Mouse (Mus musculus): Measurements from ENCODE around the gene Ugt1a10. TPM values are rescaled to one million over a fixed set of nuclear protein-coding genes. Genes with fewer than 3 reads are reported as not detected.

Gene Ugt1a10
- polyA plus RNA-seq, 1 experiment from 2014 or later: not detected

DNA sequence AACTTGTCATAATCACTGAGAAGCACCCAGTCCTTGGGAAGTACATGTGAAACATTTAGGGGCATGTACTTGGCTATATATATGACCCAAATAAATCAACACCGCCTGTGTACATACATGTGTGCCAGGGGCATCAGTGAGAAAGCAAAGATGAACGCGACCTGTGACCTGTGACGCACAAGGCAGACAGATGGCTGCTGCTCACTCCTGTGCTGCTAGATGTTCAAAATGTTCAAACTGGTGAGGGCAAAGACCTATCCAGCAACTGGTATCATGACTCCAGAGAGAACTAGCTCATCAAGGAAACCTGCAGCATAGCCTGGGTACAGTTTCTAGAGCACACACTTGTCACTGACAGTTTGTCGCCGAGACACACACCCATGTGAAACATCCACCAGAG lies 212.3 kb downstream of the Ugt1a10 start:
- WGBS: 92% methylated on average over 6 of the region's 6 CpGs
- Histone ChIP-seq H3K9me3 (peaks cover 60% of the 10 kb centered on the region), H3K4me1 (no peaks in the 10 kb centered on the region), H3K27me3 (replicated peaks; ENCODE audit: low read depth, poor library complexity, severe bottlenecking) (no peaks in the 10 kb centered on the region), H3K4me3 (no peak overlapping the region), H3K27ac (replicated peaks) (no peak overlapping the region), H3K36me3 (replicated peaks) (peaks cover 97% of the 10 kb centered on the region)
- DNase-seq (ENCODE audit: low spot score): no peak

DNA sequence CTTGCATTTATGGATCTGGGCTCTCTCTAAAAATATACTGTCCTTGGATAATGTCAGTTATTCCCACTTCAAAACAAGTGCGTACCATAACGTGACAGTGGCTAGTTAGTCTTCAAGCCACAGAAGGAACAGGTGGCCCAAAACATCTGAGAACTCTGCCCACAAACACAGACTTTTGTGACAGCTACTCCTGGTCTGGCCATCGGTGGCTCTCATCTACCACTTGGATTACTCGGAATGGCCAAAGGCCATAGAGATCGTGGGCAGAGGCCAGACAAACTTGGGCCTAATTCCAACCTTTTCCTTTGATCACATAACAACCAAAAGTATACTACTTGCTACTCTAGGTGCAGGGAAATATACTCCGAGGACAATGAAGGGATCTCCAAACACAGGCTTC lies 212.9 kb downstream of the Ugt1a10 start:
- Histone ChIP-seq H3K4me3 (no peak overlapping the region), H3K27ac (replicated peaks) (no peak overlapping the region), H3K4me1 (no peaks in the 10 kb centered on the region), H3K36me3 (replicated peaks) (peaks cover 97% of the 10 kb centered on the region), H3K27me3 (replicated peaks; ENCODE audit: low read depth, poor library complexity, severe bottlenecking) (no peaks in the 10 kb centered on the region), H3K9me3 (peaks cover 59% of the 10 kb centered on the region)
- no peak for DNase-seq (ENCODE audit: low spot score)
- WGBS: 85% methylated on average over 6 of the region's 6 CpGs

Small RNA genes within 50 kb of the gene (microRNA-seq; reads per million reads assigned to microRNA genes)
- not detected for gene Gm25198

Other genes starting within 250 kb of the Ugt1a10 start
- gene Dgkd, start 202.1 kb upstream of the Ugt1a10 start, polyA plus RNA-seq (2016; fragmentation: Nextera tagmentation; extraction: Ambion mirVana): 39.3 and 41.3 TPM in 2 replicates
- 36.7 and 37.5 TPM in 2 replicates for gene Usp40, start 46.8 kb upstream of the Ugt1a10 start, polyA plus RNA-seq (2016; fragmentation: Nextera tagmentation; extraction: Ambion mirVana)
- not detected in 2 replicates for gene Ugt1a9, start 15.4 kb downstream of the Ugt1a10 start, polyA plus RNA-seq (2016; fragmentation: Nextera tagmentation; extraction: Ambion mirVana)
- gene Ugt1a8, start 32.4 kb downstream of the Ugt1a10 start, polyA plus RNA-seq (2016; fragmentation: Nextera tagmentation; extraction: Ambion mirVana): not detected in 2 replicates
- gene Ugt1a7c, start 39.7 kb downstream of the Ugt1a10 start, polyA plus RNA-seq (2016; fragmentation: Nextera tagmentation; extraction: Ambion mirVana): 0.15 and 0.36 TPM in 2 replicates
- not detected in 2 replicates for gene Ugt1a6b, start 47.9 kb downstream of the Ugt1a10 start, polyA plus RNA-seq (2016; fragmentation: Nextera tagmentation; extraction: Ambion mirVana)
- gene Ugt1a6a, start 79.4 kb downstream of the Ugt1a10 start, polyA plus RNA-seq (2016; fragmentation: Nextera tagmentation; extraction: Ambion mirVana): 0.04 and 0.45 TPM in 2 replicates
- not detected in 2 replicates for gene Ugt1a5, start 110.6 kb downstream of the Ugt1a10 start, polyA plus RNA-seq (2016; fragmentation: Nextera tagmentation; extraction: Ambion mirVana)
- not detected in 2 replicates for gene Ugt1a2, start 145.2 kb downstream of the Ugt1a10 start, polyA plus RNA-seq (2016; fragmentation: Nextera tagmentation; extraction: Ambion mirVana)
- 10.6 and 12.2 TPM in 2 replicates for gene Dnajb3, start 150.4 kb downstream of the Ugt1a10 start, polyA plus RNA-seq (2016; fragmentation: Nextera tagmentation; extraction: Ambion mirVana)
- gene Ugt1a1, start 156.6 kb downstream of the Ugt1a10 start, polyA plus RNA-seq (2016; fragmentation: Nextera tagmentation; extraction: Ambion mirVana): not detected in 2 replicates
- 1.0 and 1.1 TPM in 2 replicates for gene Mroh2a, start 171.6 kb downstream of the Ugt1a10 start, polyA plus RNA-seq (2016; fragmentation: Nextera tagmentation; extraction: Ambion mirVana)
- 219 and 220 TPM in 2 replicates for gene Hjurp, start 222.2 kb downstream of the Ugt1a10 start, polyA plus RNA-seq (2016; fragmentation: Nextera tagmentation; extraction: Ambion mirVana)
- gene Trpm8, start 222.3 kb downstream of the Ugt1a10 start, polyA plus RNA-seq (2016; fragmentation: Nextera tagmentation; extraction: Ambion mirVana): not detected in 2 replicates

All from embryonic facial prominence, embryonic 10.5 days (tissue).